Mouse (Mus musculus): ENCODE data around the gene Nlk. TPM values are rescaled to one million over a fixed set of nuclear protein-coding genes. Genes with fewer than 3 reads are reported as not detected.
A peak's percentile ranks its signal among the peaks of the same experiment; 100 is the strongest.

The Nlk gene
- polyA plus RNA-seq, 1 experiment from 2014 or later = 6.1 TPM

GRCm38 (mm10) chr11:78632782-78633181 is 64.4 kb downstream of the Nlk start:
- Histone ChIP-seq H3K27me3 (ENCODE audit: insufficient read depth, low read length) (no peaks in the 10 kb centered on the region), H3K9ac (replicated peaks) (no peak overlapping the region), H3K4me3 (ENCODE audit: low read depth, low read length) (no peak overlapping the region), H3K4me1 (ENCODE audit: insufficient read depth) (no peaks in the 10 kb centered on the region), H3K36me3 (replicated peaks; ENCODE audit: insufficient read depth, low read length) (no peaks in the 10 kb centered on the region), H3K4me2 (ENCODE audit: low read depth, low read length) (no peak overlapping the region), H3K27ac (ENCODE audit: low read depth) (no peak overlapping the region), H3K9me3 (ENCODE audit: low read length) (no peaks in the 10 kb centered on the region)
- DNase-seq (no peak), ATAC-seq (no peak)
- no peak for TF ChIP-seq CTCF (IDR thresholded peaks at IDR 0.05; ENCODE audit: low read depth)
- TF ChIP-seq EP300 (IDR thresholded peaks at IDR 0.05; ENCODE audit: low read depth) = no peak
- WGBS (ENCODE audit: insufficient replicate concordance) = 83% methylated on average over 2 of the region's 2 CpGs

GRCm38 (mm10) chr11:78628871-78629270 is 68.3 kb downstream of the Nlk start:
- DNase-seq (no peak), ATAC-seq (no peak)
- no peaks in the 10 kb centered on the region for H3K36me3 ChIP-seq (replicated peaks; ENCODE audit: insufficient read depth, low read length)
- H3K9me3 ChIP-seq (ENCODE audit: low read length) = no peaks in the 10 kb centered on the region
- H3K4me1 ChIP-seq (ENCODE audit: insufficient read depth) = no peaks in the 10 kb centered on the region
- no peak overlapping the region for H3K4me2 ChIP-seq (ENCODE audit: low read depth, low read length)
- H3K27ac ChIP-seq (ENCODE audit: low read depth) = no peak overlapping the region
- H3K4me3 ChIP-seq (ENCODE audit: low read depth, low read length) = no peak overlapping the region
- no peak overlapping the region for H3K9ac ChIP-seq (replicated peaks)
- TF ChIP-seq CTCF (IDR thresholded peaks at IDR 0.05; ENCODE audit: low read depth) = no peak
- no peak for TF ChIP-seq EP300 (IDR thresholded peaks at IDR 0.05; ENCODE audit: low read depth)
- no peaks in the 10 kb centered on the region for H3K27me3 ChIP-seq (ENCODE audit: insufficient read depth, low read length)
- 81% methylated on average over 3 of the region's 3 CpGs for WGBS (ENCODE audit: insufficient replicate concordance)

GRCm38 (mm10) chr11:78624377-78624776 is 72.8 kb downstream of the Nlk start:
- TF ChIP-seq EP300 (IDR thresholded peaks at IDR 0.05; ENCODE audit: low read depth) (no peak), CTCF (IDR thresholded peaks at IDR 0.05; ENCODE audit: low read depth) (no peak)
- ATAC-seq (no peak), DNase-seq (no peak)
- Histone ChIP-seq H3K27me3 (ENCODE audit: insufficient read depth, low read length) (no peaks in the 10 kb centered on the region), H3K9me3 (ENCODE audit: low read length) (no peaks in the 10 kb centered on the region), H3K36me3 (replicated peaks; ENCODE audit: insufficient read depth, low read length) (no peaks in the 10 kb centered on the region), H3K4me1 (ENCODE audit: insufficient read depth) (no peaks in the 10 kb centered on the region), H3K4me3 (ENCODE audit: low read depth, low read length) (no peak overlapping the region), H3K27ac (ENCODE audit: low read depth) (no peak overlapping the region), H3K4me2 (ENCODE audit: low read depth, low read length) (no peak overlapping the region), H3K9ac (replicated peaks) (no peak overlapping the region)
- WGBS (ENCODE audit: insufficient replicate concordance) = 44% methylated on average over 3 of the region's 3 CpGs

DNA sequence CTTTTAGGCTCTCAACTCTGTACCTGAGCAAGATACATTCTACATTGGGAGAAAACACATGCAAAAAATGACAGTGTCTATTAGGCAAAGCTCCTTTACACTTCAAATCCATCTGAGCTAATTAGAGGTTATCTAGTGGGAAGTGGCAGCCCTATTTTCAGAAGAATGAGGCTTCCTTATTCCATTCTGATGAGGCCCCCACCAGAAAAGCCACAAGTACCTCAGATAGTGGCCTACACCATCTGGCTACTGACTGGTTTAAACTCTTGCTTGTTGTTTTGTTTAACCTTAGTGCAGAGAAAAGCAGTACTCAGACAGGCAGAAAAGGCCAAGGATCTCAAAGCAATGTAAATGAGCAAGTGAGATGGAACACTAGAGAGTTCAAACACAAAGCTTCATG is 75.2 kb downstream of the Nlk start:
- H3K4me2 ChIP-seq (ENCODE audit: low read depth, low read length) = no peak overlapping the region
- no peak for DNase-seq
- no peak overlapping the region for H3K9ac ChIP-seq (replicated peaks)
- H3K4me1 ChIP-seq (ENCODE audit: insufficient read depth) = no peaks in the 10 kb centered on the region
- ATAC-seq = no peak
- H3K4me3 ChIP-seq (ENCODE audit: low read depth, low read length) = no peak overlapping the region
- H3K36me3 ChIP-seq (replicated peaks; ENCODE audit: insufficient read depth, low read length) = no peaks in the 10 kb centered on the region
- no peaks in the 10 kb centered on the region for H3K9me3 ChIP-seq (ENCODE audit: low read length)
- no peak for TF ChIP-seq CTCF (IDR thresholded peaks at IDR 0.05; ENCODE audit: low read depth)
- no peak for TF ChIP-seq EP300 (IDR thresholded peaks at IDR 0.05; ENCODE audit: low read depth)
- no peak overlapping the region for H3K27ac ChIP-seq (ENCODE audit: low read depth)
- H3K27me3 ChIP-seq (ENCODE audit: insufficient read depth, low read length) = no peaks in the 10 kb centered on the region

GRCm38 (mm10) chr11:78620179-78620578 is 77.0 kb downstream of the Nlk start:
- TF ChIP-seq CTCF (IDR thresholded peaks at IDR 0.05; ENCODE audit: low read depth) (no peak), EP300 (IDR thresholded peaks at IDR 0.05; ENCODE audit: low read depth) (no peak)
- 59% methylated on average over 3 of the region's 3 CpGs for WGBS (ENCODE audit: insufficient replicate concordance)
- no peaks in the 10 kb centered on the region for H3K27me3 ChIP-seq (ENCODE audit: insufficient read depth, low read length)
- H3K9me3 ChIP-seq (ENCODE audit: low read length) = no peaks in the 10 kb centered on the region
- DNase-seq (no peak), ATAC-seq (no peak)
- H3K4me1 ChIP-seq (ENCODE audit: insufficient read depth) = no peaks in the 10 kb centered on the region
- no peak overlapping the region for H3K4me2 ChIP-seq (ENCODE audit: low read depth, low read length)
- no peaks in the 10 kb centered on the region for H3K36me3 ChIP-seq (replicated peaks; ENCODE audit: insufficient read depth, low read length)
- H3K4me3 ChIP-seq (ENCODE audit: low read depth, low read length) = no peak overlapping the region
- no peak overlapping the region for H3K9ac ChIP-seq (replicated peaks)
- no peak overlapping the region for H3K27ac ChIP-seq (ENCODE audit: low read depth)

GRCm38 (mm10) chr11:78611273-78611672 is 85.9 kb downstream of the Nlk start:
- no peak for TF ChIP-seq EP300 (IDR thresholded peaks at IDR 0.05; ENCODE audit: low read depth)
- no peak for TF ChIP-seq CTCF (IDR thresholded peaks at IDR 0.05; ENCODE audit: low read depth)
- Histone ChIP-seq H3K4me1 (ENCODE audit: insufficient read depth) (0 out of 2 replicates have a peak, but pooled peaks cover 2% of the 10 kb centered on the region), H3K9me3 (ENCODE audit: low read length) (no peaks in the 10 kb centered on the region), H3K27ac (ENCODE audit: low read depth) (no peak overlapping the region), H3K36me3 (replicated peaks; ENCODE audit: insufficient read depth, low read length) (no peaks in the 10 kb centered on the region), H3K9ac (replicated peaks) (no peak overlapping the region), H3K4me3 (ENCODE audit: low read depth, low read length) (no peak overlapping the region), H3K4me2 (ENCODE audit: low read depth, low read length) (no peak overlapping the region), H3K27me3 (ENCODE audit: insufficient read depth, low read length) (no peaks in the 10 kb centered on the region)
- DNase-seq (no peak), ATAC-seq (peak; percentile 91)

- H3K27me3 ChIP-seq (ENCODE audit: insufficient read depth, low read length) = no peaks in the 10 kb centered on the region
- DNase-seq (no peak), ATAC-seq (no peak)
- no peaks in the 10 kb centered on the region for H3K36me3 ChIP-seq (replicated peaks; ENCODE audit: insufficient read depth, low read length)
- no peak overlapping the region for H3K27ac ChIP-seq (ENCODE audit: low read depth)
- no peak overlapping the region for H3K9ac ChIP-seq (replicated peaks)
- H3K9me3 ChIP-seq (ENCODE audit: low read length) = no peaks in the 10 kb centered on the region
- TF ChIP-seq EP300 (IDR thresholded peaks at IDR 0.05; ENCODE audit: low read depth) (no peak), CTCF (IDR thresholded peaks at IDR 0.05; ENCODE audit: low read depth) (no peak)
- H3K4me1 ChIP-seq (ENCODE audit: insufficient read depth) = 0 out of 2 replicates have a peak, but pooled peaks cover 2% of the 10 kb centered on the region
- no peak overlapping the region for H3K4me3 ChIP-seq (ENCODE audit: low read depth, low read length)
- H3K4me2 ChIP-seq (ENCODE audit: low read depth, low read length) = no peak overlapping the region
- WGBS (ENCODE audit: insufficient replicate concordance) = 81% methylated on average over 4 of the region's 4 CpGs
Observed at GRCm38 (mm10) chr11:78609657-78610056, 87.5 kb downstream of the Nlk start.
